ENCODE assay signal across 20 mouse cellular contexts in genomic region chr13:85724616-85725015, GRCm38 (mm10).
A peak's percentile ranks its signal among the peaks of the same experiment; 100 is the strongest.
DNase-seq lines count a peak whose midpoint lies in the region; ATAC-seq and TF ChIP-seq lines count a peak whose summit lies in the region.
"Had no signal": no experiment of that assay in that cellular context is flagged by ENCODE, and none has a peak within 500 bp of the region (broad histone marks: within the 10 kb centered on the region; RNA-seq: fewer than 3 reads in every experiment).

No protein-coding gene starts in this region.

- peak; percentile 97 for TF ChIP-seq EP300 in CH12.LX (IDR thresholded peaks at IDR 0.05; ENCODE audit: low read length)

- peak; percentile 73 for DNase-seq in A20 (ENCODE audit: low read depth, low spot score)
- DNase-seq in CH12.LX (ENCODE audit: extremely low read depth): peak; percentile 65
- DNase-seq in naive thymus-derived CD4-positive, alpha-beta T cell, adult 2 months (ENCODE audit: low read depth): peak; percentile 18
- DNase-seq in midbrain, embryonic 10.5 days (ENCODE audit: low spot score): no peak
- no peak for DNase-seq in gastrocnemius, postnatal 10 days
- DNase-seq in gastrocnemius, adult 2 months: no peak
- DNase-seq: adrenal gland, postnatal 10 days; cerebellum, adult 11 months; cerebellum, adult 8-10 months; cerebellum, postnatal 14 days; forebrain, postnatal 0 days; gastrocnemius, postnatal 14 days; kidney, adult 8-10 months had no signal

- peak overlapping the region; percentile 36 to 56 (median 37) for H3K4me3 ChIP-seq in CH12.LX (replicated peaks in 1 of 3; ENCODE audit: low read depth in 2 of 3, low read length in 2 of 3, poor library complexity in 1 of 3)
- no peak overlapping the region for H3K4me3 ChIP-seq in forebrain, embryonic 13.5 days
- no peak overlapping the region for H3K4me3 ChIP-seq in midbrain, embryonic 10.5 days
- H3K4me3 ChIP-seq in gastrocnemius, adult 2 months: no peak overlapping the region
- H3K4me3 ChIP-seq: embryonic facial prominence, embryonic 12.5 days; heart, embryonic 12.5 days; hindbrain, embryonic 12.5 days had no signal

- H3K27me3 ChIP-seq in CH12.LX (replicated peaks): no peaks in the 10 kb centered on the region
- H3K27me3 ChIP-seq in forebrain, embryonic 13.5 days: no peaks in the 10 kb centered on the region
- no peaks in the 10 kb centered on the region for H3K27me3 ChIP-seq in midbrain, embryonic 10.5 days (ENCODE audit: low read depth, poor library complexity, severe bottlenecking)
- H3K27me3 ChIP-seq: embryonic facial prominence, embryonic 12.5 days; heart, embryonic 12.5 days; hindbrain, embryonic 12.5 days had no signal

- no peaks in the 10 kb centered on the region for H3K79me2 ChIP-seq in CH12.LX (replicated peaks; ENCODE audit: control insufficient read depth, extremely low read depth, insufficient read depth, poor library complexity, severe bottlenecking)

- H3K9me3 ChIP-seq in CH12.LX (replicated peaks; ENCODE audit: low read length): no peaks in the 10 kb centered on the region
- H3K9me3 ChIP-seq in forebrain, embryonic 13.5 days (replicated peaks): no peaks in the 10 kb centered on the region
- H3K9me3 ChIP-seq in midbrain, embryonic 10.5 days (replicated peaks): no peaks in the 10 kb centered on the region
- H3K9me3 ChIP-seq: embryonic facial prominence, embryonic 12.5 days; heart, embryonic 12.5 days; hindbrain, embryonic 12.5 days had no signal

- no peak overlapping the region; the same call in 1 of the 2 replicates for H3K27ac ChIP-seq in CH12.LX (ENCODE audit: insufficient read depth, low read depth)
- no peak overlapping the region for H3K27ac ChIP-seq in forebrain, embryonic 13.5 days
- H3K27ac ChIP-seq in midbrain, embryonic 10.5 days (replicated peaks): no peak overlapping the region
- no peak overlapping the region for H3K27ac ChIP-seq in gastrocnemius, adult 2 months
- H3K27ac ChIP-seq: embryonic facial prominence, embryonic 12.5 days; hindbrain, embryonic 12.5 days; hindbrain, postnatal 0 days had no signal

- in situ Hi-C loops in CH12.LX (cut with MboI; ENCODE audit: low pct_ligation_motif_present, low pct_unique_long_range_greater_than_20kb, low sequenced_read_pairs): no loop called here

- TF ChIP-seq POLR2A in CH12.LX (IDR thresholded peaks at IDR 0.05; ENCODE audit: low read depth, low read length): no peak

- dilution Hi-C loops in CH12.LX (cut with MboI; ENCODE audit: extremely low pct_ligation_motif_present, extremely low pct_unique_long_range_greater_than_20kb, low sequenced_read_pairs): no loop called here

- WGBS in forebrain, embryonic 13.5 days: 94% methylated on average over 3 of the region's 3 CpGs
- 86% methylated on average over 3 of the region's 3 CpGs for WGBS in midbrain, embryonic 10.5 days

- peaks cover 0 to 14% of the 10 kb centered on the region in 2 experiments; a peak in 2 of 4 replicates for H3K4me1 ChIP-seq in CH12.LX (ENCODE audit: control insufficient read depth in 1 of 2, insufficient read depth in 2 of 2)
- no peaks in the 10 kb centered on the region for H3K4me1 ChIP-seq in forebrain, embryonic 13.5 days
- H3K4me1 ChIP-seq in midbrain, embryonic 10.5 days: no peaks in the 10 kb centered on the region
- H3K4me1 ChIP-seq: embryonic facial prominence, embryonic 12.5 days; heart, embryonic 12.5 days; hindbrain, embryonic 12.5 days had no signal

- no peaks in the 10 kb centered on the region for H3K36me3 ChIP-seq in CH12.LX (replicated peaks in 1 of 2; ENCODE audit: control insufficient read depth in 1 of 2, insufficient read depth in 1 of 2, low read length in 1 of 2)
- no peaks in the 10 kb centered on the region for H3K36me3 ChIP-seq in forebrain, embryonic 13.5 days (ENCODE audit: poor library complexity, severe bottlenecking)
- H3K36me3 ChIP-seq in midbrain, embryonic 10.5 days: no peaks in the 10 kb centered on the region
- H3K36me3 ChIP-seq: embryonic facial prominence, embryonic 12.5 days; heart, embryonic 12.5 days; hindbrain, embryonic 12.5 days had no signal

- TF ChIP-seq RAD21 in CH12.LX (IDR thresholded peaks at IDR 0.05; ENCODE audit: low read depth, low read length): no peak; the same call in 1 of the 2 replicates

- H3K9ac ChIP-seq in CH12.LX (ENCODE audit: insufficient read depth, low read depth): peak overlapping the region; percentile 66
- H3K9ac ChIP-seq in forebrain, embryonic 13.5 days: no peak overlapping the region
- H3K9ac ChIP-seq: embryonic facial prominence, embryonic 12.5 days; forebrain, postnatal 0 days; heart, embryonic 12.5 days; hindbrain, embryonic 12.5 days had no signal

- intact Hi-C loops in gastrocnemius, adult 2 months (cut with DNase I): no loop called here

- peak overlapping the region; percentile 100; the same call in 1 of the 2 replicates for H3K4me2 ChIP-seq in CH12.LX (ENCODE audit: insufficient read depth, low read depth, poor library complexity, severe bottlenecking)
- no peak overlapping the region for H3K4me2 ChIP-seq in forebrain, embryonic 13.5 days
- H3K4me2 ChIP-seq: embryonic facial prominence, embryonic 12.5 days; heart, embryonic 12.5 days; hindbrain, embryonic 12.5 days had no signal

- ATAC-seq in hematopoietic stem cell, adult 5-6 weeks (replicated peaks in 1 of 2; ENCODE audit: insufficient read depth in 1 of 2, low FRiP score in 2 of 2, low TSS enrichment in 1 of 2, low read depth in 1 of 2, poor library complexity in 2 of 2, severe bottlenecking in 2 of 2): peak; percentile 27 to 53; a peak in 1 of 4 replicates
- ATAC-seq in forebrain, embryonic 13.5 days: no peak
- ATAC-seq: forebrain, postnatal 0 days; hindbrain, postnatal 0 days; intestine, embryonic 16.5 days had no signal

- no peak for TF ChIP-seq CTCF in CH12.LX (conservative IDR thresholded peaks at IDR 0.05 in 1 of 2, IDR thresholded peaks at IDR 0.05 in 1 of 2; ENCODE audit: low read depth in 2 of 2, low read length in 2 of 2)
- no peak for TF ChIP-seq CTCF in gastrocnemius, adult 2 months (IDR thresholded peaks at IDR 0.05)

TF ChIP-seq in CH12.LX, 34 proteins besides CTCF, POLR2A, EP300 and RAD21:
- peak; percentile 67; the same call in 1 of the 2 replicates for TF ChIP-seq TBP (conservative IDR thresholded peaks at IDR 0.05; ENCODE audit: low read depth, low read length)
- TF ChIP-seq NRF1 (IDR thresholded peaks at IDR 0.05; ENCODE audit: low read depth, low read length): no peak
- peak; percentile 75 for TF ChIP-seq TCF12 (IDR thresholded peaks at IDR 0.05; ENCODE audit: low read depth, low read length)
- no peak for TF ChIP-seq MXI1 (IDR thresholded peaks at IDR 0.05; ENCODE audit: low read depth, low read length)
- no peak for TF ChIP-seq POLR2AphosphoS2 (IDR thresholded peaks at IDR 0.05; ENCODE audit: low read depth, low read length)
- no peak for TF ChIP-seq NELFE (IDR thresholded peaks at IDR 0.05; ENCODE audit: low read depth, low read length)
- no peak for TF ChIP-seq MAX (IDR thresholded peaks at IDR 0.05; ENCODE audit: low read length)
- no peak for TF ChIP-seq ZKSCAN1 (IDR thresholded peaks at IDR 0.05; ENCODE audit: borderline replicate concordance, low read depth, low read length)
- peak; percentile 46; the same call in 1 of the 2 replicates for TF ChIP-seq BHLHE40 (IDR thresholded peaks at IDR 0.05; ENCODE audit: low read depth, low read length)
- TF ChIP-seq CHD2 (IDR thresholded peaks at IDR 0.05; ENCODE audit: low read length): 0 out of 2 replicates have a peak, but pooled peaks have one; percentile 52
- 0 out of 2 replicates have a peak, but pooled peaks have one; percentile 47 for TF ChIP-seq RCOR1 (conservative IDR thresholded peaks at IDR 0.05; ENCODE audit: low read depth, low read length)
- no peak for TF ChIP-seq ZMIZ1 (IDR thresholded peaks at IDR 0.05; ENCODE audit: low read depth, low read length)
- TF ChIP-seq MAZ (IDR thresholded peaks at IDR 0.05; ENCODE audit: low read depth, low read length): no peak
- TF ChIP-seq HCFC1 (IDR thresholded peaks at IDR 0.05; ENCODE audit: low read depth, low read length): peak; percentile 43; the same call in 1 of the 2 replicates
- TF ChIP-seq MAFK (IDR thresholded peaks at IDR 0.05; ENCODE audit: insufficient replicate concordance, low read length): peak; percentile 47; the same call in 1 of the 2 replicates
- peak; percentile 66; the same call in 1 of the 2 replicates for TF ChIP-seq JUND (conservative IDR thresholded peaks at IDR 0.05; ENCODE audit: low read depth, low read length)
- TF ChIP-seq E2F4 (IDR thresholded peaks at IDR 0.05; ENCODE audit: insufficient replicate concordance, low read depth, low read length): no peak
- peak; percentile 93 for TF ChIP-seq MEF2A (IDR thresholded peaks at IDR 0.05; ENCODE audit: borderline replicate concordance, low read depth, low read length)
- TF ChIP-seq USF1 (IDR thresholded peaks at IDR 0.05; ENCODE audit: low read depth, low read length): no peak
- no peak for TF ChIP-seq PAX5 (IDR thresholded peaks at IDR 0.05; ENCODE audit: low read length)
- peak; percentile 32; the same call in 1 of the 2 replicates for TF ChIP-seq SIN3A (IDR thresholded peaks at IDR 0.05; ENCODE audit: low read length)
- no peak for TF ChIP-seq ZNF384 (IDR thresholded peaks at IDR 0.05; ENCODE audit: low read depth, low read length)
- TF ChIP-seq CHD1 (IDR thresholded peaks at IDR 0.05; ENCODE audit: low read depth, low read length): no peak
- peak; percentile 20; the same call in 1 of the 2 replicates for TF ChIP-seq JUN (IDR thresholded peaks at IDR 0.05; ENCODE audit: insufficient read depth, low read depth, low read length)
- peak; percentile 70 for TF ChIP-seq ETS1 (conservative IDR thresholded peaks at IDR 0.05; ENCODE audit: low read depth, low read length)
- TF ChIP-seq IRF4 (IDR thresholded peaks at IDR 0.05; ENCODE audit: low read depth, low read length): peak; percentile 92

Comparison
In these comparisons a context has a peak if more than half of its experiments do, and no peak if none do; other contexts are left out.
1. DNase-seq: peak in A20 (single experiment), CH12.LX (single experiment) and naive thymus-derived CD4-positive, alpha-beta T cell, adult 2 months (single experiment); none in midbrain, embryonic 10.5 days (single experiment), gastrocnemius, postnatal 10 days (single experiment) and gastrocnemius, adult 2 months (single experiment).
2. H3K4me3 ChIP-seq: peak in CH12.LX (3 of 3); none in forebrain, embryonic 13.5 days (single experiment), midbrain, embryonic 10.5 days (single experiment) and gastrocnemius, adult 2 months (single experiment).